Mouse (Mus musculus) naive thymus-derived CD4-positive, alpha-beta T cell, adult 2 months (primary cell): ENCODE data around the gene Mrpl51.
A peak's percentile ranks its signal among the peaks of the same experiment; 100 is the strongest.

Source experiments
- DNase-seq: peaks from one replicate; pipeline ENCODE4 v3.0.0-alpha.2; 2011; ENCODE audit warnings: low read depth

The Mrpl51 gene

GRCm38 (mm10) chr6:125192016-125192714 is 564 bp downstream of the Mrpl51 start:
- DNase-seq: peak; percentile 89

GRCm38 (mm10) chr6:125192841-125193240 is 1.2 kb downstream of the Mrpl51 start:
- DNase-seq: no peak

GRCm38 (mm10) chr6:125193390-125193789 is 1.8 kb downstream of the Mrpl51 start:
- no peak for DNase-seq

- no peak for DNase-seq
Observed at GRCm38 (mm10) chr6:125195541-125196075, 4.0 kb downstream of the Mrpl51 start.

GRCm38 (mm10) chr6:125196301-125196700 is 4.7 kb downstream of the Mrpl51 start:
- no peak for DNase-seq

GRCm38 (mm10) chr6:125197166-125197565 is 5.6 kb downstream of the Mrpl51 start:
- no peak for DNase-seq

- DNase-seq: no peak
Observed at GRCm38 (mm10) chr6:125210436-125210835, 18.8 kb downstream of the Mrpl51 start.

- no peak for DNase-seq
Observed at GRCm38 (mm10) chr6:125212621-125213020, 21.0 kb downstream of the Mrpl51 start.

GRCm38 (mm10) chr6:125213129-125213528 is 21.5 kb downstream of the Mrpl51 start:
- DNase-seq: no peak

- DNase-seq: no peak
Observed at GRCm38 (mm10) chr6:125213715-125214114, 22.1 kb downstream of the Mrpl51 start.

GRCm38 (mm10) chr6:125215148-125215954 is 23.8 kb downstream of the Mrpl51 start, which contains the start of gene Vamp1:
Gene Vamp1, plus strand, starts transcription at chr6:125215551.
- DNase-seq: peak; percentile 93

- DNase-seq: no peak
Observed at GRCm38 (mm10) chr6:125216898-125217297, 25.3 kb downstream of the Mrpl51 start.

- no peak for DNase-seq
Observed at GRCm38 (mm10) chr6:125217899-125218298, 26.3 kb downstream of the Mrpl51 start.

GRCm38 (mm10) chr6:125218963-125219362 is 27.4 kb downstream of the Mrpl51 start:
- DNase-seq: peak; percentile 89

GRCm38 (mm10) chr6:125221115-125221745 is 29.6 kb downstream of the Mrpl51 start:
- DNase-seq: peak; percentile 17

- DNase-seq: peak; percentile 95
Observed at GRCm38 (mm10) chr6:125222146-125222545, 30.5 kb downstream of the Mrpl51 start.

- no peak for DNase-seq
Observed at GRCm38 (mm10) chr6:125222577-125222976, 31.0 kb downstream of the Mrpl51 start.

GRCm38 (mm10) chr6:125225518-125226115 is 34.0 kb downstream of the Mrpl51 start:
- peak; percentile 77 for DNase-seq

GRCm38 (mm10) chr6:125230571-125230970 is 39.0 kb downstream of the Mrpl51 start:
- peak; percentile 28 for DNase-seq

- peak; percentile 79 for DNase-seq
Observed at GRCm38 (mm10) chr6:125231117-125232044, 39.8 kb downstream of the Mrpl51 start, which contains the start of gene Tapbpl. Gene Tapbpl, minus strand, starts transcription at chr6:125231860.

GRCm38 (mm10) chr6:125232045-125232437 is 40.4 kb downstream of the Mrpl51 start:
- DNase-seq: no peak
